Mouse (Mus musculus): ENCODE results near the gene Rnf146. TPM values are rescaled to one million over a fixed set of nuclear protein-coding genes. Genes with fewer than 3 reads are reported as not detected.
A peak's percentile ranks its signal among the peaks of the same experiment; 100 is the strongest.

Rnf146 gene
- polyA plus RNA-seq, 1 experiment: 3.4 TPM

DNA sequence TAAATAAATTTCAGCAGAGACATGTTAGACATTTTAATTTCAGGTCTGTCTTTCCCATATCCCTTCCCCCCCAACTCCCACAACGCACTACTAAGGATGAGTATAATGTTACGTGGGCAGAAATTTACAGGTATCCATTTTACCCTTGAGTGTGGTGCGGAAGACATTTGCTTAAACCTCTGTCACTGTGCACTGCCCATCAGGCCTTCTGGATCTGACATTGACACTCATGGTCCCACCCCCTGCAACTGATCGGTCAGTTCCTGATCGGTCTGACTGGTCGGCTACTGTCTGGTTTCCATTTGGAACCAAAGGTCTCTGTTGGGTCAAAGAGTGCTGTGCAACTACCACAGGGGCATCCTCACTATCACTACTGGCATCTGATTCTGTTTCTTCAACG lies 15.6 kb downstream of the Rnf146 start:
- H3K9me3 ChIP-seq: no peaks in the 10 kb centered on the region
- H3K36me3 ChIP-seq (replicated peaks; ENCODE audit: low read length): peaks cover 86% of the 10 kb centered on the region
- no peaks in the 10 kb centered on the region for H3K27me3 ChIP-seq (replicated peaks)
- H3K4me3 ChIP-seq (replicated peaks): no peak overlapping the region
- TF ChIP-seq FLI1 (IDR thresholded peaks at IDR 0.05; ENCODE audit: low read length) (no peak), GATA1 (IDR thresholded peaks at IDR 0.05; ENCODE audit: borderline replicate concordance, low read length) (no peak)
- peaks cover 11% of the 10 kb centered on the region for H3K4me1 ChIP-seq

DNA sequence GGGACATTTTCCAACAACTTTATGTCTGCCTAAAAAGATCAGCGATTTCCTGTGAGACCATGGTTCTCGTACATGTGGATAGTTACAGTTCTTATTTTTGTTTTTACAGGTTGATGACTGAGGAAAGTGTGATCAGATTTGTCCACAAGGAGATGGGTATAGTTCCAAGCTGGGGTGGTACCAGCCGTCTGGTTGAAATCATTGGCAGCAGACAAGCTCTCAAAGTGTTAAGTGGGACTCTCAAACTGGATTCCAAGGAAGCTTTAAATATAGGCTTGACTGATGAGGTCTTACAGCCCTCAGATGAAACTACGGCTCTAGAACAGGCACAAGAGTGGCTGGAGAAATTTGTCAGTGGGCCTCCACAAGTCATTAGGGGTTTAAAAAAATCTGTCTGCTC lies 18.0 kb downstream of the Rnf146 start:
- Histone ChIP-seq H3K4me1 (no peaks in the 10 kb centered on the region), H3K36me3 (replicated peaks; ENCODE audit: low read length) (peaks cover 77% of the 10 kb centered on the region), H3K27me3 (replicated peaks) (no peaks in the 10 kb centered on the region), H3K9me3 (no peaks in the 10 kb centered on the region), H3K4me3 (replicated peaks) (no peak overlapping the region)
- TF ChIP-seq FLI1 (IDR thresholded peaks at IDR 0.05; ENCODE audit: low read length) (no peak), GATA1 (IDR thresholded peaks at IDR 0.05; ENCODE audit: borderline replicate concordance, low read length) (no peak)

DNA sequence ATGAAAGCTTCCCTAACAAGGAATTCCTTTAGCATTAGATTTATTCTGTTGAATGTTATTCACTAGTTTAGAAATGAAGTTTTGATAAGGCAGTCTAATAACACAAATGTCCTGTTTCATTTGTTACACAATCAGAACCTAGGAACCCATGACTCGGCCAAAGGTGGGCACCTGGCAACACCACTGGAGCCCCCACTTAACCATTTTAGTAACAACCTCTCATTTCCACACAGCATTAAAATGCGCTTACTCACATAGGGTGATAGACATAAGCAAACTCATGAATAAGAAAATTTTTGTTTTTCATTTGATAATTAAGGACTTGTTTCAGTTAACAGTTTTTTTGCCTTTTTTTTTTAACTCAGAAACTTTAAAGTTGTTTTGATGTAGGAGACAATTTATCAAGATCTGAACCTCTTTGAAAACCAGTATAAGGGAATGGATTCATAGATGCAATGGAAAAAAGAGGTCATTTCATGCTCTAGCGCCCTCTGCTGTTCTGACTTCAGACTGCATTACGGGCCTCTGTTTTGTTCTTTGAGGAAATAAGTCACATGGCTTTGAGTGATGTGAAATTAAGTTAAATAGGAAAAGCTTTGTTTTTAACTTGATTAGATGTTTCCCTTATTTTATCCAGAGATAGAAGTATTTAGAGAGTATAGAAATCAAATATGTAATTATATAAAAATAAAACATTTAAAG lies 23.7 kb downstream of the Rnf146 start:
- peaks cover 62% of the 10 kb centered on the region for H3K36me3 ChIP-seq (replicated peaks; ENCODE audit: low read length)
- TF ChIP-seq GATA1 (IDR thresholded peaks at IDR 0.05; ENCODE audit: borderline replicate concordance, low read length) (no peak), FLI1 (IDR thresholded peaks at IDR 0.05; ENCODE audit: low read length) (no peak)
- no peak overlapping the region for H3K4me3 ChIP-seq (replicated peaks)
- no peaks in the 10 kb centered on the region for H3K27me3 ChIP-seq (replicated peaks)
- no peaks in the 10 kb centered on the region for H3K9me3 ChIP-seq
- no peaks in the 10 kb centered on the region for H3K4me1 ChIP-seq

DNA sequence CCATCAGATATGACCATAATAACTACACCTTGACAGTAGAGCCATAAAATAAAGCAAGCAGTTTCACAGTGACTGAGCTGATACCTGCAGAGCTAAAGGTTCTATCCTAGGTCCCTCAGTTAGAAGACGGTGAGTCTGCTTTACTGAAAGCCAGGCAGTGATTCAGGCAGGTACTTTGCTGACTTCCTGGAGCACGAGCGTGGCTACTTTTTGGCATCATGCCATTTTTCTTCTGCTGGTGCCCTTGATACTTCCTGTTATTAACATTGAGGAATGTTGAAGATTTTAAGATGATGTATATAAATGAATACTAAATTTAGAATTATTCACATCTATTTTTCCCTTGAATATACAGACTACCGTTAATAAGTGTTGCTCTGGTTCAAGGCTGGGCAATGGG lies 28.4 kb downstream of the Rnf146 start:
- TF ChIP-seq GATA1 (IDR thresholded peaks at IDR 0.05; ENCODE audit: borderline replicate concordance, low read length) (no peak), FLI1 (IDR thresholded peaks at IDR 0.05; ENCODE audit: low read length) (no peak)
- H3K4me1 ChIP-seq: peaks cover 3% of the 10 kb centered on the region; the same call in 1 of the 2 replicates
- no peaks in the 10 kb centered on the region for H3K9me3 ChIP-seq
- peaks cover 49% of the 10 kb centered on the region for H3K36me3 ChIP-seq (replicated peaks; ENCODE audit: low read length)
- H3K27me3 ChIP-seq (replicated peaks): no peaks in the 10 kb centered on the region
- H3K4me3 ChIP-seq (replicated peaks): no peak overlapping the region

DNA sequence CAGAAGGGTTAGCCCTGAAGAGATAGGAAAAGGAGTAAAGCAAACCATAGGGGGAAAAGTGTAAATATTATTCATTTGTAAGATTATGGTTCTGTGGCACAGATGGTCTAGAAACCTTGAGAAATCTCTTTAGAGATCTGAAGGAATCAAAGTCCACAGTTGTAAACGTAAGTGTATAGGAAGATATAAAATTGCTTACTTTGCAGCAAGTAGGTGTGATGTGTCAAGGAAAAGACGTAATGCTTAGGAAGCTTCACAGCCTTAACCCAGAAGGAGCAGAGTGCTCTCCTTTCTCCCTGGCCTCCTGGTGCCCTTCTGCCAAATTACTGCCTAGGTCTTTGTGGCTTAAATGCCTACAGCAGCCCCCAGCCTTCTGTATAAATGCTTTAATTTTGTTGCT lies 37.4 kb downstream of the Rnf146 start:
- Histone ChIP-seq H3K36me3 (replicated peaks; ENCODE audit: low read length) (peaks cover 33% of the 10 kb centered on the region), H3K4me1 (no peaks in the 10 kb centered on the region; the same call in 1 of the 2 replicates), H3K4me3 (replicated peaks) (no peak overlapping the region), H3K9me3 (no peaks in the 10 kb centered on the region), H3K27me3 (replicated peaks) (no peaks in the 10 kb centered on the region)
- TF ChIP-seq FLI1 (IDR thresholded peaks at IDR 0.05; ENCODE audit: low read length) (no peak), GATA1 (IDR thresholded peaks at IDR 0.05; ENCODE audit: borderline replicate concordance, low read length) (no peak)

DNA sequence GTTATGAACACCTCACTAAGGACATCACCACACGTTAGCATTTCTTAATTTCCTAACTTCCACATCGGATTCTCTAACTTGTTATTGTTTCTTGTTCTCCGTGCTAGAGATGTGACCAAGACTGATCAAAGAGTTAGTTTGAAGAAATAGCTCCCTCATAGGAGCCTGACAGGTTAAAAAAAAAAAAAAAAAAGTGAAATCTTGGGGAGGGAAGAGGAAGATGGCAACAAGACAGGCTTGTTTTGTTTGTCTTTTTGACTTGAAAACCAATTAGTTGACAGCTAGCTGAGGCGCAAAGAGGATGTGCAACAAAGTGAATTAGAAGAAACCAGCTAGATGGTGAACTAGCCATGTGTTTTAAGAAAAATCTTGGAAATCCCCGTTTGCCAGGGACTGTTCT lies 48.3 kb downstream of the Rnf146 start:
- peak overlapping the region; percentile 95 for H3K4me3 ChIP-seq (replicated peaks)
- no peaks in the 10 kb centered on the region for H3K9me3 ChIP-seq
- H3K4me1 ChIP-seq: peaks cover 44% of the 10 kb centered on the region
- H3K36me3 ChIP-seq (replicated peaks; ENCODE audit: low read length): peaks cover 16% of the 10 kb centered on the region
- TF ChIP-seq GATA1 (IDR thresholded peaks at IDR 0.05; ENCODE audit: borderline replicate concordance, low read length): no peak
- no peaks in the 10 kb centered on the region for H3K27me3 ChIP-seq (replicated peaks)

DNA sequence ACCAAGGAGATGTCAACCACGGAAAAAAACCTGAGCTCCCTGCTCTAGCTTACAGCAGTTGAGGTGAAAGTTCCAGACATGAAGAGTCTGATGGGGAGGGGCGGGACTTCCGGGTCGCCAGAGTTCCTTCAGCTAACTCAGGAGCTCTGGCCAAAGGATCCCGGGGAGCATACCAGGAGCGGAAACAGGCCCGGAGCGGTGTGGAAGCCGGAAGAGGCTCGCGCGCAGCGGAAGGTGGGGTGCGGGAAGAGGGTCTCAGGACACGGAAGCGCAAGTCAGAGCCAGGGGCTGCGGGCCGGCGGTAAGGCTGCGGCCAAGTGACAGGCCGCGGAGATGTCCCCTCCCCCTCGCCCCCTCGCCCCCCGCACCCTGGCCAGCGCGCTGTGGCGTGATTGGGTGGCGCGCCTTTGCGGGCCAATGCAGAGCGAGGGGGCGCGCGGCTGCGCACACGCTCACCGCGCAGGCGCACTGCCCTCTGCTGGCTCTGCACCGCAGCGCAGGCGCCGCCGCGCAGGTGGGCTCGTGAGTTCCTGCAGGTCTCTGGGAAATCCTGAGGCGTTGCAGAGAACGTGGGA lies 49.1 kb downstream of the Rnf146 start, which contains the start of gene Echdc1:
Gene Echdc1, plus strand, starts transcription at position 103 of the 575 bp plus-strand sequence.
- H3K27me3 ChIP-seq (replicated peaks): no peaks in the 10 kb centered on the region
- TF ChIP-seq FLI1 (IDR thresholded peaks at IDR 0.05; ENCODE audit: low read length): no peak
- TF ChIP-seq GATA1 (IDR thresholded peaks at IDR 0.05; ENCODE audit: borderline replicate concordance, low read length): no peak
- H3K4me3 ChIP-seq (replicated peaks): peak within 1 kb of the TSS; percentile 95
- no peaks in the 10 kb centered on the region for H3K9me3 ChIP-seq
- peaks cover 47% of the 10 kb centered on the region for H3K4me1 ChIP-seq
- H3K36me3 ChIP-seq (replicated peaks; ENCODE audit: low read length): peaks cover 11% of the 10 kb centered on the region

DNA sequence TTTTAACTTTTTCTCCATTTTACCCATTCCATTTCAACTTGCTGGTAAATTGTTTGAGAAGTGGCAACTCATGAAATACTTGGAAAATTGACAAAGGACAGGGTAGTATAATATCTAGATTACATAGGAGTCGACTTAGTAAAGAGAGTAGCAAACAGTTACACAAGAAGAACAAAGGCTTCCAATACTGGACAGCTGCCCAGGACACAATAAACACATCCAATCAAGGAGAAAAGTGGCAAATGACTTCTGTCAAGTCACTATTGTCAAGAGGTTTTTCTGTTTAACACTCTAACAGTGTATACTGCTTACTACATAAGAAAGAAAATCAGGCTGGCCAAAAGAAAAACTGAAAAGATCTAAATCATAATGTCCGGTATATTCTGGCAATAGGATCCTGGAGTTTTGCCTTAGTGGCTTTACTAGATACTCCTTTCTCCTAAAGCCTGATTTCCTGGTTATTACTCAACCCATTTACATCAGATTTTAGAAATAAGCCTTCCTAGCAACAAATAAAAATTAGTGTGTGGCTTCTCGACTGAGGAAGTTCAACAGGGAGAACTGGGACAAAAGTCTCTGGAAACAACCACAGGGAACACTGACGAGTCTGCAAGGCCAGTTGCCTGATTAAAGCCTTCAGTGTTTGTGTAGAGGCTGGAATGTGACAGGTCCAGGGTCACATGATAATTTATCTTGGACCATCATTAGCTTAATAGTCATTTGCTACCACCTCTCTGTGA lies 50.6 kb downstream of the Rnf146 start:
- Histone ChIP-seq H3K27me3 (replicated peaks) (no peaks in the 10 kb centered on the region), H3K4me3 (replicated peaks) (peak overlapping the region; percentile 95), H3K36me3 (replicated peaks; ENCODE audit: low read length) (peaks cover 2% of the 10 kb centered on the region), H3K9me3 (no peaks in the 10 kb centered on the region), H3K4me1 (peaks cover 43% of the 10 kb centered on the region)
- TF ChIP-seq FLI1 (IDR thresholded peaks at IDR 0.05; ENCODE audit: low read length) (no peak), GATA1 (IDR thresholded peaks at IDR 0.05; ENCODE audit: borderline replicate concordance, low read length) (no peak)

DNA sequence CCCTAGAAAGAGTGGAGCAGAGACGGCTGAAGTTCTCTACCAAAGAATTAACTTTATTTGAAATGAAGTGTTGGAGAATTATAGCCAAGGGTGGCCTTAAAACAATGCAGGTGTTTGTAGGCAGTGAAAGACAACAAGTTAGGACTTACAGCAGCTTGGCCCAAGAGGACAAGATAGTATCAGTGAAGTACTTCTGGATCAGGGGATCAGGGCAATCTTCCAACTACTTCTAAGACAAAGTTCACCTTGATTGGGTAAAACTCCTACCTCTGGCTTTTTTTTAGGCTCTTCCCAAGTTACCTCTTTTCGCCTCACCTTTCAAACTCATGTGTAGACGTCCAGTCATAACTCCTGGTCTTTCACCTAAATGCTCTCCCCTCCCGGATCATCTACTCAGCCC lies 60.0 kb downstream of the Rnf146 start:
- TF ChIP-seq FLI1 (IDR thresholded peaks at IDR 0.05; ENCODE audit: low read length) (no peak), GATA1 (IDR thresholded peaks at IDR 0.05; ENCODE audit: borderline replicate concordance, low read length) (no peak)
- Histone ChIP-seq H3K4me3 (replicated peaks) (no peak overlapping the region), H3K27me3 (replicated peaks) (no peaks in the 10 kb centered on the region), H3K9me3 (no peaks in the 10 kb centered on the region), H3K36me3 (replicated peaks; ENCODE audit: low read length) (peaks cover 23% of the 10 kb centered on the region), H3K4me1 (peaks cover 8% of the 10 kb centered on the region)

Other genes with a start within 250 kb of the Rnf146 start
- 1.3 TPM in 1 of 2 replicates, not detected in the other for gene Soga3, start 218.6 kb downstream of the Rnf146 start, polyA plus RNA-seq (2012; ENCODE audit: insufficient read depth, low replicate concordance)
- gene Gm49353, start 163.5 kb downstream of the Rnf146 start, polyA plus RNA-seq (2012; ENCODE audit: insufficient read depth, low replicate concordance): not detected in 2 replicates
- gene 9330159F19Rik, start 150.8 kb downstream of the Rnf146 start, polyA plus RNA-seq (2012; ENCODE audit: insufficient read depth, low replicate concordance): not detected in 2 replicates
- gene Echdc1, start 49.3 kb downstream of the Rnf146 start, polyA plus RNA-seq (2012; ENCODE audit: insufficient read depth, low replicate concordance): 1.5 TPM in 1 of 2 replicates, not detected in the other
- gene Rspo3, start 173.4 kb upstream of the Rnf146 start, polyA plus RNA-seq (2012; ENCODE audit: insufficient read depth, low replicate concordance): not detected in 2 replicates

Measured in megakaryocyte, embryonic 14.5 days (primary cell).